Mouse (Mus musculus) liver, embryonic 15.5 days (tissue): ENCODE data around the gene Rnf121. TPM values are rescaled to one million over a fixed set of nuclear protein-coding genes. Genes with fewer than 3 reads are reported as not detected.

ENCODE experiments used
- ATAC-seq: fragments of 200-750 bp; cut with Nextera tagmentation; 2 replicates; pipeline ENCODE4 v1.8.0; 2017; ENCODE audit warnings: moderate number of reproducible peaks, mild to moderate bottlenecking, moderate library complexity; ENCODE audit not compliant: insufficient read depth
- H3K27ac ChIP-seq: fragments of 300-500 bp; sonication (generic); replicated peaks from 2 replicates; pipeline ENCODE4 v1.5.1; 2015; ENCODE audit warnings: mild to moderate bottlenecking, inconsistent platforms
- H3K27me3 ChIP-seq: fragments of 300-500 bp; sonication (generic); 2 replicates; pipeline ENCODE4 v1.6.1; 2015; ENCODE audit warnings: mild to moderate bottlenecking, inconsistent platforms
- H3K36me3 ChIP-seq: fragments of 300-500 bp; sonication (generic); replicated peaks from 2 replicates; pipeline ENCODE4 v1.6.1; 2015; ENCODE audit warnings: moderate library complexity, mild to moderate bottlenecking, inconsistent platforms
- H3K4me1 ChIP-seq: fragments of 300-500 bp; sonication (generic); replicated peaks from 2 replicates; pipeline ENCODE4 v1.6.1; 2015; ENCODE audit warnings: inconsistent platforms
- H3K4me2 ChIP-seq: fragments of 300-500 bp; sonication (generic); 2 replicates; pipeline ENCODE4 v1.6.1; 2015; ENCODE audit warnings: moderate library complexity, mild to moderate bottlenecking, inconsistent platforms
- H3K4me3 ChIP-seq: fragments of 300-500 bp; sonication (generic); replicated peaks from 2 replicates; pipeline ENCODE4 v1.5.1; 2015; ENCODE audit warnings: mild to moderate bottlenecking, inconsistent platforms
- H3K9ac ChIP-seq: fragments of 300-500 bp; sonication (generic); 2 replicates; pipeline ENCODE4 v1.6.1; 2015; ENCODE audit warnings: moderate library complexity, mild to moderate bottlenecking, inconsistent platforms
- H3K9me3 ChIP-seq: fragments of 300-500 bp; sonication (generic); replicated peaks from 2 replicates; pipeline ENCODE4 v1.6.1; 2016; ENCODE audit warnings: inconsistent platforms
- WGBS: fragments of 180-500 bp; shearing (Covaris S2); methylation state at CpG from one replicate; pipeline ENCODE4 v1.1.7; 2015; ENCODE audit warnings: mixed read lengths; ENCODE audit not compliant: insufficient replicate concordance; 5-methylcytosine and 5-hydroxymethylcytosine counted together
- polyA plus RNA-seq: library from polyadenylated mRNA; unstranded; fragments of >200 nt; fragmentation: Nextera tagmentation; extraction: Ambion mirVana; gene quantifications from 2 replicates; pipeline ENCODE4 v1.2.1, GENCODE M21; 2015

The Rnf121 gene
- polyA plus RNA-seq, 1 experiment from 2014 or later, result 11.5 TPM

GRCm38 (mm10) chr7:101969694-101970428, 95.4 kb downstream of the Rnf121 start:
- Histone ChIP-seq H3K4me3 (peak overlapping the region; percentile 71), H3K27me3 (no peaks in the 10 kb centered on the region), H3K36me3 (no peaks in the 10 kb centered on the region), H3K27ac (peak overlapping the region; percentile 89), H3K9ac (peak overlapping the region; percentile 69), H3K4me1 (peaks cover 81% of the 10 kb centered on the region), H3K9me3 (no peaks in the 10 kb centered on the region), H3K4me2 (peak overlapping the region; percentile 98)
- under 1% methylated on average over 49 of the region's 53 CpGs for WGBS
- ATAC-seq, result peak; percentile 85

Other genes with a start within 250 kb of the Rnf121 start
- not detected in 2 replicates for gene Phox2a, start 247.2 kb downstream of the Rnf121 start, polyA plus RNA-seq
- gene Inppl1, start 227.2 kb downstream of the Rnf121 start, polyA plus RNA-seq, result 6.3 and 7.0 TPM in 2 replicates
- gene Folr2, start 208.3 kb downstream of the Rnf121 start, polyA plus RNA-seq, result 6.1 and 7.7 TPM in 2 replicates
- gene Anapc15, start 201.8 kb downstream of the Rnf121 start, polyA plus RNA-seq, result 44.5 and 48.0 TPM in 2 replicates
- gene Folr1, start 194.7 kb downstream of the Rnf121 start, polyA plus RNA-seq, result 0.24 and 0.62 TPM in 2 replicates
- gene Lamtor1, start 159.6 kb downstream of the Rnf121 start, polyA plus RNA-seq, result 68.8 and 69.0 TPM in 2 replicates
- gene Tomt, start 159.1 kb downstream of the Rnf121 start, polyA plus RNA-seq, result 0.08 and 0.15 TPM in 2 replicates
- gene Lrrc51, start 131.6 kb downstream of the Rnf121 start, polyA plus RNA-seq, result 1.6 and 1.7 TPM in 2 replicates
- gene Numa1, start 131.4 kb downstream of the Rnf121 start, polyA plus RNA-seq, result 30.1 and 33.6 TPM in 2 replicates
- gene Il18bp, start 46.8 kb downstream of the Rnf121 start, polyA plus RNA-seq, result 22.9 and 31.8 TPM in 2 replicates
- gene Xndc1, start within 50 bp of the Rnf121 start, polyA plus RNA-seq, result 11.4 and 13.3 TPM in 2 replicates
- gene Xntrpc, start 244 bp upstream of the Rnf121 start, polyA plus RNA-seq, result 0.30 TPM in 1 of 2 replicates, not detected in the other
- 0.36 TPM in 1 of 2 replicates, not detected in the other for gene Trpc2, start 17.6 kb upstream of the Rnf121 start, polyA plus RNA-seq
- 0.77 and 1.6 TPM in 2 replicates for gene Art1, start 36.3 kb upstream of the Rnf121 start, polyA plus RNA-seq
- 0.25 and 0.30 TPM in 2 replicates for gene Art5, start 44.0 kb upstream of the Rnf121 start, polyA plus RNA-seq
- gene Chrna10, start 51.4 kb upstream of the Rnf121 start, polyA plus RNA-seq, result not detected in 2 replicates
- 13.4 and 13.5 TPM in 2 replicates for gene Nup98, start 144.7 kb upstream of the Rnf121 start, polyA plus RNA-seq
- gene Pgap2, start 144.7 kb upstream of the Rnf121 start, polyA plus RNA-seq, result 22.2 and 23.5 TPM in 2 replicates
- 57.4 and 62.3 TPM in 2 replicates for gene Rhog, start 190.6 kb upstream of the Rnf121 start, polyA plus RNA-seq
- 14.9 and 16.5 TPM in 2 replicates for gene Stim1, start 202.3 kb upstream of the Rnf121 start, polyA plus RNA-seq